In genomic region chr13:25270402-25270801, GRCm38 (mm10) we compare ENCODE assay signal across 10 mouse cellular contexts. TPM values are rescaled to one million over a fixed set of nuclear protein-coding genes. Genes with fewer than 3 reads are reported as not detected.
A peak's percentile ranks its signal among the peaks of the same experiment; 100 is the strongest.
DNase-seq lines count a peak whose midpoint lies in the region; ATAC-seq and TF ChIP-seq lines count a peak whose summit lies in the region.
"Not testable (repeated sequence)": the region's sequence is repeated elsewhere in the genome, so short reads cannot be mapped to it uniquely, and the experiment has no call there.
"Had no signal": no experiment of that assay in that cellular context is flagged by ENCODE, and none has a peak within 500 bp of the region (broad histone marks: within the 10 kb centered on the region; RNA-seq: fewer than 3 reads in every experiment).

Gene Nrsn1 (minus strand): TSS chr13:25270502.

- ATAC-seq in forebrain, embryonic 11.5 days (replicated peaks; ENCODE audit: low FRiP score); heart, embryonic 14.5 days (ENCODE audit: insufficient number of reproducible peaks, insufficient read depth, low FRiP score, low read depth); limb, embryonic 14.5 days (ENCODE audit: low FRiP score, low read depth); neural tube, embryonic 15.5 days (ENCODE audit: low FRiP score): not testable (repeated sequence)
- ATAC-seq in intestine, embryonic 15.5 days = 0 out of 2 replicates have a peak, but pooled peaks have one; percentile 28

- peak within 1 kb of the TSS; percentile 71 for H3K4me3 ChIP-seq in E14TG2a.4 (replicated peaks; ENCODE audit: low read length)
- H3K4me3 ChIP-seq in forebrain, embryonic 11.5 days (ENCODE audit: low read depth, low read length) = peak within 1 kb of the TSS; percentile 34
- H3K4me3 ChIP-seq in heart, embryonic 14.5 days (ENCODE audit: control insufficient read depth in 1 of 2, insufficient read depth in 1 of 2, low read depth in 1 of 2, low read length in 2 of 2) = peak within 1 kb of the TSS; percentile 27 to 34
- peak within 1 kb of the TSS; percentile 37 for H3K4me3 ChIP-seq in intestine, embryonic 15.5 days (replicated peaks)
- H3K4me3 ChIP-seq in limb, embryonic 14.5 days (replicated peaks; ENCODE audit: low read length) = peak within 1 kb of the TSS; percentile 33
- peak within 1 kb of the TSS; percentile 83 for H3K4me3 ChIP-seq in megakaryocyte, embryonic 14.5 days (replicated peaks)
- H3K4me3 ChIP-seq in neural tube, embryonic 15.5 days (replicated peaks) = peak within 1 kb of the TSS; percentile 54

- not testable (repeated sequence) for H3K27me3 ChIP-seq in E14TG2a.4 (ENCODE audit: insufficient read depth, low read length); forebrain, embryonic 11.5 days (ENCODE audit: control insufficient read depth, insufficient read depth, low read length); heart, embryonic 14.5 days (ENCODE audit: control insufficient read depth, insufficient read depth, low read length); intestine, embryonic 15.5 days (replicated peaks); limb, embryonic 14.5 days (ENCODE audit: control insufficient read depth, insufficient read depth, low read length); megakaryocyte, embryonic 14.5 days (replicated peaks); neural tube, embryonic 15.5 days (replicated peaks)

- TF ChIP-seq CTCF in E14TG2a.4 (conservative IDR thresholded peaks at IDR 0.05; ENCODE audit: low read length) = not testable (repeated sequence)

- not testable (repeated sequence) for H3K27ac ChIP-seq in forebrain, embryonic 11.5 days (ENCODE audit: low read depth, low read length); heart, embryonic 14.5 days (replicated peaks in 1 of 2; ENCODE audit: control insufficient read depth in 1 of 2, insufficient read depth in 1 of 2, low read depth in 2 of 2, low read length in 2 of 2); intestine, embryonic 15.5 days; limb, embryonic 14.5 days (replicated peaks; ENCODE audit: low read depth, low read length)
- peak within 1 kb of the TSS; percentile 58; the same call in 1 of the 2 replicates for H3K27ac ChIP-seq in neural tube, embryonic 15.5 days (replicated peaks)

- H3K4me1 ChIP-seq in E14TG2a.4 (replicated peaks; ENCODE audit: low read depth, low read length) = peaks cover 15% of the 10 kb centered on the region; the same call in 1 of the 2 replicates
- not testable (repeated sequence) for H3K4me1 ChIP-seq in forebrain, embryonic 11.5 days (replicated peaks; ENCODE audit: control insufficient read depth, insufficient read depth, low read length); heart, embryonic 14.5 days (ENCODE audit: control insufficient read depth in 2 of 2, insufficient read depth in 2 of 2, low read length in 2 of 2); intestine, embryonic 15.5 days (replicated peaks); limb, embryonic 14.5 days (ENCODE audit: control insufficient read depth, insufficient read depth, low read length)
- H3K4me1 ChIP-seq in megakaryocyte, embryonic 14.5 days = peaks cover 12% of the 10 kb centered on the region
- peaks cover 18% of the 10 kb centered on the region for H3K4me1 ChIP-seq in neural tube, embryonic 15.5 days

- not testable (repeated sequence) for DNase-seq in forebrain, embryonic 11.5 days (ENCODE audit: low spot score); layer of hippocampus, postnatal 36 days; limb, embryonic 14.5 days (ENCODE audit: low spot score)

- 71% methylated on average over 2 of the region's 2 CpGs for WGBS in forebrain, embryonic 11.5 days
- WGBS in heart, embryonic 14.5 days = 72% methylated on average over 2 of the region's 2 CpGs
- 66% methylated on average over 2 of the region's 2 CpGs for WGBS in intestine, embryonic 15.5 days
- WGBS in limb, embryonic 14.5 days = 56% methylated on average over 2 of the region's 2 CpGs
- WGBS in neural tube, embryonic 15.5 days = 47% methylated on average over 2 of the region's 2 CpGs

- H3K9me3 ChIP-seq in E14TG2a.4 (ENCODE audit: low read length) = peaks cover 14% of the 10 kb centered on the region
- H3K9me3 ChIP-seq in forebrain, embryonic 11.5 days (ENCODE audit: control insufficient read depth, low read length); heart, embryonic 14.5 days (ENCODE audit: control insufficient read depth, low read length); intestine, embryonic 15.5 days; limb, embryonic 14.5 days (ENCODE audit: control insufficient read depth, low read length); megakaryocyte, embryonic 14.5 days; neural tube, embryonic 15.5 days (replicated peaks): not testable (repeated sequence)

- not testable (repeated sequence) for TF ChIP-seq POLR2A in limb, embryonic 14.5 days (IDR thresholded peaks at IDR 0.05; ENCODE audit: borderline replicate concordance, extremely low read depth, insufficient read depth, insufficient read length)

- peak within 1 kb of the TSS; percentile 63 for H3K4me2 ChIP-seq in forebrain, embryonic 11.5 days (ENCODE audit: low read depth, low read length, severe bottlenecking)
- peak within 1 kb of the TSS; percentile 74 for H3K4me2 ChIP-seq in heart, embryonic 14.5 days (ENCODE audit: low read length)
- peak within 1 kb of the TSS; percentile 87 for H3K4me2 ChIP-seq in intestine, embryonic 15.5 days (replicated peaks)
- H3K4me2 ChIP-seq in limb, embryonic 14.5 days (replicated peaks; ENCODE audit: low read depth, low read length, severe bottlenecking) = peak within 1 kb of the TSS; percentile 76
- peak within 1 kb of the TSS; percentile 71 for H3K4me2 ChIP-seq in neural tube, embryonic 15.5 days

- H3K36me3 ChIP-seq in E14TG2a.4 (ENCODE audit: insufficient read depth, low read length); forebrain, embryonic 11.5 days (ENCODE audit: control insufficient read depth, insufficient read depth, low read length); heart, embryonic 14.5 days (ENCODE audit: control insufficient read depth, insufficient read depth, low read length); intestine, embryonic 15.5 days; limb, embryonic 14.5 days (ENCODE audit: control insufficient read depth, insufficient read depth, low read length); megakaryocyte, embryonic 14.5 days (replicated peaks; ENCODE audit: low read length); neural tube, embryonic 15.5 days: not testable (repeated sequence)

- H3K9ac ChIP-seq in forebrain, embryonic 11.5 days (ENCODE audit: low read length) = peak within 1 kb of the TSS; percentile 37; the same call in 1 of the 2 replicates
- H3K9ac ChIP-seq in heart, embryonic 14.5 days (ENCODE audit: low read length); intestine, embryonic 15.5 days; limb, embryonic 14.5 days (ENCODE audit: low read depth, low read length, severe bottlenecking): not testable (repeated sequence)
- H3K9ac ChIP-seq in neural tube, embryonic 15.5 days (replicated peaks) = peak within 1 kb of the TSS; percentile 54

RNA-seq across cellular contexts. Expression of gene Nrsn1, which starts in this region (rescaled TPM):
- 6.1 and 7.5 TPM in 2 replicates for polyA plus RNA-seq in forebrain, embryonic 11.5 days (2014; fragmentation: Nextera tagmentation; extraction: Ambion mirVana)
- 0.18 and 1.1 TPM in 2 replicates for polyA plus RNA-seq in heart, embryonic 14.5 days (2014; fragmentation: Nextera tagmentation; extraction: Ambion mirVana)
- polyA plus RNA-seq in intestine, embryonic 15.5 days (2015; fragmentation: Nextera tagmentation; extraction: Ambion mirVana) = 4.2 and 4.8 TPM in 2 replicates
- 100 to 1,000 TPM; 287 to 310 TPM for total RNA-seq in layer of hippocampus, postnatal 36 days (2021)
- 0.88 and 1.1 TPM in 2 replicates for polyA plus RNA-seq in limb, embryonic 14.5 days (2012; rRNA removed)
- 0.72 and 1.1 TPM in 2 replicates for polyA plus RNA-seq in limb, embryonic 14.5 days (2014; fragmentation: Nextera tagmentation; extraction: Ambion mirVana)
- not detected in 2 replicates for polyA plus RNA-seq in megakaryocyte, embryonic 14.5 days (2012; ENCODE audit: insufficient read depth, low replicate concordance)
- 57.4 and 68.9 TPM in 2 replicates for polyA plus RNA-seq in neural tube, embryonic 15.5 days (2015; fragmentation: Nextera tagmentation; extraction: Ambion mirVana)
- total RNA-seq: megakaryocyte, adult 5-6 weeks had no signal
- polyA plus RNA-seq: G1E had no signal

Comparison
In these comparisons a context has a peak if more than half of its experiments do, and no peak if none do; other contexts are left out.
1. H3K4me3 ChIP-seq: peak in every context shown above with its lines; median percentile 83 in megakaryocyte, embryonic 14.5 days; 71 in E14TG2a.4; 54 in neural tube, embryonic 15.5 days; 37 in intestine, embryonic 15.5 days; 34 in forebrain, embryonic 11.5 days; 33 in limb, embryonic 14.5 days; 30 in heart, embryonic 14.5 days.